Mouse (Mus musculus): ENCODE results near the gene Tle4.

- TF ChIP-seq CTCF (IDR thresholded peaks at IDR 0.05; ENCODE audit: low read depth, low read length) (no peak), TAL1 (conservative IDR thresholded peaks at IDR 0.05; ENCODE audit: low read depth, low read length) (no peak), POLR2AphosphoS5 (IDR thresholded peaks at IDR 0.05; ENCODE audit: insufficient replicate concordance, low read depth, low read length) (no peak)
Observed at GRCm38 (mm10) chr19:14414957-14415356, 182.9 kb downstream of the Tle4 start.
